Mouse (Mus musculus) mature B cell (primary cell): ENCODE results near the gene Cnnm2.
"Not testable (repeated sequence)": the region's sequence is repeated elsewhere in the genome, so short reads cannot be mapped to it uniquely, and the experiment has no call there.

Experiments used
- in situ Hi-C: fragments of 300-500 bp; cut with MboI; formaldehyde crosslinking; loops from 2 replicates; pipeline ENCODE4 v1.14.3; 2019

The Cnnm2 gene

DNA sequence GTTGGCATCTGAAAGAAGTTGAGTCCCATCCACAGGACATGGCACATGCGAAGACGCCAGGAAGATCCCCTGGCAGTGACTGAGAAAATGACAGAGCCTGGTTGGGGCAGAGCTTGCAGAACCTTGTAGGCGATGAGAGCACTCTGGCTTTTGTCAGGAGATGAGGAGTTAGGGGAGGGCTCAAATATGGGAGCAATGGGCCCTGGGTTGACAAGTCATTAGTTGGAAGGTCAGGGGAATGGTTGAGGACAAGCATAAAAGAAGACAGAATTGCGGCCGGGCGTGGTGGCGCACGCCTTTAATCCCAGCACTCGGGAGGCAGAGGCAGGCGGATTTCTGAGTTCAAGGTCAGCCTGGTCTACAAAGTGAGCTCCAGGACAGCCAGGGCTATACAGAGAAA is 1.5 kb upstream of the Cnnm2 start:
- in situ Hi-C loops: loop anchor here (10.0 kb wide), 2 partner anchors 115 to 225 kb away; no protein-coding TSS in a partner anchor

DNA sequence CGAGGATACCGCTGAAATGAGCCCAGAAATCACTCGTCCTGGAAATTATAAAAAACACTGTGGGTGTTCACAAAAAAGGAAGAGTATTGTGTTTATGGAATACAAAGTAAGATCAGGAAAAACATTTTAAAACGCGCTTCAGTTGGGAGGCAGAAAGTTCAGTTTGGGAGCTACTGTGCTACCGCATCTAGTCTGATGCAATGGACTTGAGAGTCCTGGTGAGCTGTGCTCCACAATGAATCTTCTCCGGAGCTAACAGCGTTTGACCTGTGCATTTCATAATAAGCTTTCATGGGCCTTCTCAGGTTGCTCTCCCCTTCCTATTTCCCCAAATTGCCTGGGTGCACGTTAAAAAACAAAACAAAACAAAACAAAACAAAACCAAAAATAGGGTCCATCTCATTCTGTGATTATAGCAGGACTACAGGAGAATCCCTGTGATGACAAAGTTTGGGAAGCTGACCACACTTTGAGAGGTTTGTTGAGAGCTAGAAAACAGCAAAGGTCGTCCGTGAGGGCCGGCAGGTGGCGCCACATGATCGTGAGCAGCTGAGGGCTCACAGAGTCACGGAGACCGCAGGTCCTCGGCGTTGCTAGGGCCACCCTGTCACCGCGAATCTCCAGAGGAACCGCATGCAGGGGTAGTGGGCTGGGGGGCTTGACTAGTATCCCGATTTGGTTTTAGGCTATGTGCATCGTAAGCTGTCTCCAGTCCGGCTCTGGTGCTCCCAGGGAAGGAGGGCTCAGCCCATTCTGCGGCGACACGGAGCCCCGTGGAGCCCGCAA is 828 bp upstream of the Cnnm2 start:
- in situ Hi-C loops: loop anchor here (10.0 kb wide), 2 partner anchors 114 to 224 kb away; no protein-coding TSS in a partner anchor

- in situ Hi-C loops: loop anchor here (10.0 kb wide), 2 partner anchors 113 to 223 kb away; no protein-coding TSS in a partner anchor
Measured at GRCm38 (mm10) chr19:46761971-46762290, 535 bp downstream of the Cnnm2 start.

DNA sequence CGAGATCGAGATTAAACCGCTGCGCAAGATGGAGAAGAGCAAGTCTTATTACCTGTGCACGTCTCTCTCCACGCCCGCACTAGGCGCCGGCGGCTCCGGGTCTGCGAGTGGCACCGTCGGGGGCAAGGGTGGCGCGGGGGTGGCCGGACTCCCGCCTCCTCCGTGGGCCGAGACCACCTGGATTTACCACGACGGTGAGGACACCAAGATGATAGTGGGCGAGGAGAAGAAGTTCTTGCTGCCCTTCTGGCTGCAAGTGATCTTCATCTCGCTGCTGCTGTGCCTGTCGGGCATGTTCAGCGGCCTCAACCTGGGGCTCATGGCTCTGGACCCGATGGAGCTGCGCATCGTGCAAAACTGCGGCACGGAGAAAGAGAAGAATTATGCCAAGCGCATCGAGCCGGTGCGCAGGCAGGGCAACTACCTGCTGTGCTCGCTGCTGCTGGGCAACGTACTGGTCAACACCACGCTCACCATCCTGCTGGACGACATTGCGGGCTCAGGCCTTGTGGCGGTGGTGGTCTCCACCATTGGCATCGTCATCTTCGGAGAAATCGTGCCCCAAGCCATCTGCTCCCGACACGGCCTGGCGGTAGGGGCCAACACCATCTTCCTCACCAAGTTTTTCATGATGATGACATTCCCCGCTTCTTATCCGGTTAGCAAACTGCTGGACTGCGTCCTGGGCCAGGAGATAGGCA is 1.0 kb downstream of the Cnnm2 start:
- in situ Hi-C loops: loop anchor here (10.0 kb wide), 2 partner anchors 112 to 222 kb away; no protein-coding TSS in a partner anchor

DNA sequence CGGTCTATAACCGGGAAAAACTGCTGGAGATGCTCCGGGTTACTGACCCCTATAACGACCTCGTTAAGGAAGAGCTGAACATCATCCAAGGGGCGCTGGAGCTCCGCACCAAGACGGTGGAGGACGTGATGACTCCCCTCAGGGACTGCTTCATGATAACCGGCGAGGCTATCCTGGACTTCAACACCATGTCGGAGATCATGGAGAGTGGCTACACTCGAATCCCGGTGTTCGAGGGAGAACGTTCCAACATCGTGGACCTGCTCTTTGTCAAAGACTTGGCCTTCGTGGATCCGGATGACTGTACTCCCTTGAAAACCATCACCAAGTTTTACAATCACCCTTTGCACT is 1.6 kb downstream of the Cnnm2 start:
- in situ Hi-C loops: loop anchor here (10.0 kb wide), 2 partner anchors 112 to 222 kb away; no protein-coding TSS in a partner anchor

DNA sequence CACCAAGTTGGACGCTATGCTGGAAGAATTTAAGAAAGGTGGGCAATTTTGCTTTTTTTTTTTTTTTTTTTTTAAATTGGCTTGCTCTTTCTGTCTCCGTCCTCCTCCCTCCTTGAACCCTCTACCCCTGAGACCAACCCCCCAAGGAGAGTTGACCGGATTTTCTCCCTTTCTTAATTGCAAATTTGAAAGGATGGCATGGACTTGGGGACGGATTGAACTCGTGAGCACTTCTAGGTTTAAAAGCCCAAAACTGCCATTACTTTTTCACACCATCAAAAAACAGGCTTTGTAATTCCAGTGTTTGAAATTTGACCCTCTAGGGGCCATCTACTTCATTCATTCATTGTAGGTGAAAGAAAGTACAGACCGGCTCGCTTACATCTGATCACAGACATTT is 2.0 kb downstream of the Cnnm2 start:
- in situ Hi-C loops: loop anchor here (10.0 kb wide), 2 partner anchors 111 to 221 kb away; no protein-coding TSS in a partner anchor

DNA sequence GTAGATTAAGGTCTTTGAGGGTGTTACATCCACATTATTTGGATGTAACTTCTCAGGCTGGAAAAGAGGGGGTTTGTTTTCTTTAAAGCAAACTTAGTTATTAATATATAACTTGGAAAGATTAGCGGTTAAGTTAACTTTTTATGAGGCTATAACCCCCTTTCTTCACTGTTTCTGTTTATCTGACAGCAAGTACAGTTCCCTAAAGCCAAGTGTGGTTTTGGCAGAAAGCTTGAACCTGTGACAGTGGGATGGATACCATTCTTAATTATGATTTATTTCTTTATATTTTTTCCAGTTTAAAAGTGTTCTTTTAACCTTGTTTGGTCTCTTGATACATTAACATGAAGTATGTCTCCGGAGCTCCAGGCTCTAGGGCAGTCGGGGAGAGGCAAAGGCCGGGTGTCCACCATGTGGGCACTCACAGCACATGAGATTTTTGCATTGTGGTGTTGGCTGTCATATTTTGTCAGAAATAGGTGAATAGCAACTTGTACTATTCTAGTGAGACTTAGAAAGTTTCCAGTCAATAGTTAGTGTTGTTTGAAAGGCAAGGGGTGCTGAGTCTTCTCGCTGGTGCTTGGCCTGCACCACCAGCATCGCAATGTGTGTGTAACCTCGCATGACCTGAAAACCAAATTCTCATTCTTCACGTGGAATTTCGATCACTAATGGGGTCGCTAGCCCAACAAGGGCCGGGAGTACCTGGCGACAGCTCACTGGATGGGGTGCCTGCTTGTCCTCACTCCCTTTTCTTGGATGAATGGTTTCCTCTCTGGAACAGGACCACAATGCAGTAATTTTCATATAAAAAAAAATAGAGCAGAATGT is 2.8 kb downstream of the Cnnm2 start:
- in situ Hi-C loops: loop anchor here (10.0 kb wide), 2 partner anchors 111 to 221 kb away; no protein-coding TSS in a partner anchor

DNA sequence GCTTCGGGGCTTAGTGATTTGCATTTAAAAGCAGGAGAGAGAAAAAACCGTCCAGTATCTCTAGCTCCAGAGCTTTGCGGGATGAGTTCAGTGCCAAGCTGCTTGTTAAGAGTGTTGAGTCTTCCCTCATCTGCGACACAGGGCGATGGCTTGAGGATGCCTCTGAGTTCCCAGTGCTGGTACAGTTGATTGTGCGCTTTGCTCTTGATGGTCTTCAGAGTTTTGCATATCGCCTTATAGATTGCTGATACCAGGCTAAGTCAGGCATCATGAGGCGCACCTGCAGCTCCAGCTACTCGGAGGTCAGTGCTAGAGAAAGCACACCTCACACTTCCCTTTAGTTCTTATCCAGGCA is 3.3 kb downstream of the Cnnm2 start:
- in situ Hi-C loops: loop anchor here (10.0 kb wide), 2 partner anchors 110 to 220 kb away; no protein-coding TSS in a partner anchor

- in situ Hi-C loops: loop anchor here (10.0 kb wide), 2 partner anchors 109 to 219 kb away; no protein-coding TSS in a partner anchor
Measured at GRCm38 (mm10) chr19:46766125-46766524, 4.7 kb downstream of the Cnnm2 start.

GRCm38 (mm10) chr19:46769759-46770158 is 8.4 kb downstream of the Cnnm2 start:
- in situ Hi-C loops: loop anchor here (10.0 kb wide), 2 partner anchors 105 to 215 kb away; no protein-coding TSS in a partner anchor

- in situ Hi-C loops: no loop called here
Measured at GRCm38 (mm10) chr19:46771801-46772200, 10.4 kb downstream of the Cnnm2 start.

- in situ Hi-C loops: no loop called here
Measured at GRCm38 (mm10) chr19:46776391-46776790, 15.0 kb downstream of the Cnnm2 start.

DNA sequence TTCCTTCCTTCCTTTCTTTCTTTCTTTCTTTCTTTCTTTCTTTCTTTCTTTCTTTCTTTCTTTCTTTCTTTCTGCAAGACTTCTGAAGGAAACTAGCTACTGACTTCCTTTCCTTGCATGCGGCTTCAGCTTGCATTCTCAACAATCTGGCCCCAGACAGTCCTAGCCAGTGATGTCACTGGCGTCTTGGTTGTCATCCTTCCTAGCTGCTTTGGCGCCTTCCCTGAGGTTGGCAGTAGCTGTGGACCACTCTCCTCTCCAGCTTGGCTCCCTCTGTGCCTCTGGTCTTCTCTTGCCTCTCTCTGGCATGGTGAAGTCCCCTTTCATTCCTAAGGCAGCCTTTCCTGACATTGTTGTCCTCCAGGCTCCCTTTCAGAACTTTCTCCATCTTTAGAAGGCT is 15.5 kb downstream of the Cnnm2 start:
- in situ Hi-C loops: no loop called here

- in situ Hi-C loops: no loop called here
Measured at GRCm38 (mm10) chr19:46777928-46778680, 16.7 kb downstream of the Cnnm2 start.

DNA sequence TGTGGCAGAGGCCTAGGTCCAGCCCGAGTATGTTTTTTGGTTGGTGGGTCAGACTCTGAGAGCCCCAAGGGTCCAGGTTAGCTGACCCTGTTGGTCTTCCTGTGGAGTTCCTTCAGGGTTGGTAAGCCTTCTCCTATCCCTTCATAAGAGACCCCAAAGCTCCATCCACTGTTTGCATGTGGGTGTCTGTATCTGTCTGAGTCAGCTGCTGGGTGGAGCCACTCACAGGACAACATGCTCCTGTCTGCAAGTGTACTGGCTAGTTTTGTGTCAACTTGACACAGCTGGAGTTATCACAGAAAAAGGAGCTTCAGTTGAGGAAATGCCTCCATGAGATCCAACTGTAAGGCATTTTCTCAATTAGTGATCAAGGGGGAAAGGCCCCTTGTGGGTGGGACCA is 17.7 kb downstream of the Cnnm2 start:
- in situ Hi-C loops: not testable (repeated sequence)

GRCm38 (mm10) chr19:46784038-46784437 is 22.6 kb downstream of the Cnnm2 start:
- in situ Hi-C loops: no loop called here

DNA sequence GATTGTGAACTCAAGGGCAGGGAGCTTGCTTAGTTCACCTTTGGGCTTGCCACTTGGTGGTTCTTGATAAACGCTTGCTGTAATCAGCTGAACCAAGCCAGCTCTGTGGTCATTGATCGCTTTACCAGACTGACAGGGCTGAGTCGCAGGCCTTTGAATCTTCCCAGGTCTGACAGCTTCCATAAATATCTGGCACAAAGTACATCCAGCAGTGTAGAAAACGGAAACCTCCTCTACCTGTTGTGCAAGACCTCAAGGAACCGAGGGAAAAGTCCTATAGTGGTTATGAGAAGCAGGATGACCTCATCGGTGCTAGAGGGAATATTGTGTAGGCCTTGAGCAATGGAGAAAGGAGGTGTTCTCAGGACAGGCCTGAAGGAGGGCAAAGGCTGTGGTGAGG is 23.1 kb downstream of the Cnnm2 start:
- in situ Hi-C loops: no loop called here

- in situ Hi-C loops: no loop called here
Measured at GRCm38 (mm10) chr19:46785633-46786032, 24.2 kb downstream of the Cnnm2 start.

- in situ Hi-C loops: no loop called here
Measured at GRCm38 (mm10) chr19:46789782-46790181, 28.4 kb downstream of the Cnnm2 start.

DNA sequence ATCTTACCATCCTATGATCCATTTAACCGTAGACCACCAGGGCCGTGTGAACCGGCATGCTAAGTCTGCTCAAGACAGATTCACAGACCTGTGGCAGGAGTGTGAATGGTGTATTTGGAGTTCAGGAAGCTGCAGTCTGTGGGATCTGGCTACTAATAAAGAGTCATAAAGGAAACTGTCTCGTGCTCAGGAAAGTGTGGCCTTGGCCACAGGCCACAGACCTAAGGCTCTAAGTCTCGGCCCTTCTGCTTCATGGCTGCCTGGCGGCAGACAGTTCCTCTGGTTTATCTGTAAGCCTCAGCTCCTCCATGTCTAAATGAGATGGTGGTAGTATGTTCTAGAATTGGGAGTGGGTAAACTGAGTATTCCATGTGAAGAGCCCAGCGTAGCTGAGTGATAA is 30.0 kb downstream of the Cnnm2 start:
- in situ Hi-C loops: no loop called here

GRCm38 (mm10) chr19:46791921-46792320 is 30.5 kb downstream of the Cnnm2 start:
- in situ Hi-C loops: no loop called here
